Mouse (Mus musculus) mesoderm, embryonic 11.5 days (tissue): Measurements from ENCODE around the gene Cdkl1.
A peak's percentile ranks its signal among the peaks of the same experiment; 100 is the strongest.

ENCODE experiments used
- DNase-seq: peaks from one replicate; pipeline ENCODE4 v3.0.0-alpha.2; 2012; ENCODE audit warnings: low read depth, low spot score

Gene Cdkl1

DNA sequence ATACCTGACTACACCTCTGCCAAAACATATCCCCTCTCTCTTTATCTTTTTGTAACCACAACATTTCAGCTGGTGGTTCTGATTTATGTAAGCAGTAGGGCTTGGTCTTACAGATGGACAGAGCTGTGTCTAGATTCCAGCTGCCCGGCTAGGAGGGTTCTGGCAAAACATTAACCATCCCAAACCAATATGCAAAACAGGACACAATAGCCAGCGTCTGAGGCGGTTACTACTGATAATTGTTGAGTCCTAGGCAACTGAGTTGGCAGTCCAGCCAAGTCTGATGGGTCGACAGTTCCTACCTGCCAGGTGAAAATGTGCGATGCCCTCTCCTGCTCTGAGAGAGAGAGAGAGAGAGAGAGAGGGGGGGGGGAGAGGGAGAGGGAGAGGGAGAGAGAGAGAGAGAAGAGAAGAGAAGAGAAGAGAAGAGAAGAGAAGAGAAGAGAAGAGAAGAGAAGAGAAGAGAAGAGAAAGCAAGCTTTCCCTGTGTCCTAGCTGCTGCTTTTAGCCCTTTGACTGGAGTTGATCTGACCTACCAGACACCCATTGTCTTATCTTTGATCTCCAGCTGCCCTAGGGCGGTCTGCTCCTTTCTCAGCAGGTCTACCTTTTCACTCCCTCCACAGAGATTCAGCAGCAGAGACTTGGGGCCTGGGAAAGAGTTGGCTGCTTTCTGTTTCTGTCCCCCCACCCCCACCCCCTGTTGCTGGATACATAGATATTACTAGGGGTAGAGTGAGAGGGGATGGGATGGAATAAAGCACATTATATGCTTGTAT, 7.6 kb downstream of the Cdkl1 start:
- DNase-seq: no peak

- DNase-seq: no peak
These were observed 9.0 kb downstream of the Cdkl1 start for GRCm38 (mm10) chr12:69781935-69782650.

DNA sequence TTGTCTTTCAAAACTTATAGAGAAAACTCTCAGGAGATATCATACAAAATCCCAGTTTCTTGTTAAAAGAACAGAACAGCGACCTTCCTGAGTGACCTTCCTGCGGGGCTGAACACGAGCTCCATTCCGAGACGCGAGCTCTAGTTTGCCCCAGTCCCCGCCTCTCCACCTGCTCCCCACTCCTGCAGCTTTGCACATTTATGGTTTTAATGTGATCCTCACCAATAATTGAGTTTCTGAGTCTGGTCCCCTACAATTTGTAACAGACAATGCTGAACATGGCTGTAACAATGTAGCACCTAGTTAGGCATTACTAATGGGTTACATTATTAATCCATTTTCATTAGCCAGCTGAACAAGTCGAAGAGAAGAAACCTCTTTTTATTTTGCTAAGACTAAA, 9.6 kb downstream of the Cdkl1 start:
- no peak for DNase-seq

DNA sequence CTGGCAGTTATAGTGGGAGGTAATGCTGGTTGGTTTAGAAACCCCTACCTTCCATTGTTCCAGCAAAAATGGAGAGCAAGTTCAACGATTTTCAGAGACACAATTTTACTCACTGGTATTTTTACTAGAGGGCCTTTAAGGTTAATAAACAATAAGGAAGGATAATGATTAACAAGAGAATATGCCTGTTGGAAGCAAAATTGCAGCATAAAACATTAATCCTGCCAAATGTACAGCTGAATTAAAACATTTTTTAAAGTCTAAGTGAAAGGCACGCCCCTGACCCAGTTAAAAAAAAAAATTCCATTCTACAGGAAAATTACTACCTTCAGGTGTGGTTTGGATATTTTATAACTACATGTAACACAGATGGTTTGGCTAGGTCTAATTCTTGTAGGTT, 13.1 kb downstream of the Cdkl1 start:
- no peak for DNase-seq

DNA sequence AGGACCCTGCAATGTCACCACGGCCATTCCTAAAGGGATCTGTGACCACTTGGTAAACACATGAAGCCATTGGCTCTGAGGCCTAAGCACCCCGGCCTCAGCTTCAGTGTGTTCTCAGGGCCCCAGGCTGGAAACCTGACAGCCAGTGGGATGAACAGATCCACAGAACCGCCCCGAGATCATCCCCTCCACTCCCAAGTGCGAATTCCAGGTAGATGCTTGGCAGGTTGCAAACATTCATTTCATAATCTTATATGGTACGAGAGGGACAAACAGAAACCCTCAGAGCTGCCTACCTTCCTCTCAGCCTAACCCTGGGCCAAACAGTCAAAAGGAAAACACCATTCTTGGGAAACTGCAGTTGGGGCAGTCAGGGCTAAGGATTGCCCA, 13.7 kb downstream of the Cdkl1 start:
- no peak for DNase-seq

- DNase-seq: no peak
These were observed 14.3 kb downstream of the Cdkl1 start for GRCm38 (mm10) chr12:69776607-69777340.

- no peak for DNase-seq
These were observed 22.2 kb downstream of the Cdkl1 start for GRCm38 (mm10) chr12:69768841-69769240.

GRCm38 (mm10) chr12:69767476-69768258, 23.4 kb downstream of the Cdkl1 start:
- no peak for DNase-seq

DNA sequence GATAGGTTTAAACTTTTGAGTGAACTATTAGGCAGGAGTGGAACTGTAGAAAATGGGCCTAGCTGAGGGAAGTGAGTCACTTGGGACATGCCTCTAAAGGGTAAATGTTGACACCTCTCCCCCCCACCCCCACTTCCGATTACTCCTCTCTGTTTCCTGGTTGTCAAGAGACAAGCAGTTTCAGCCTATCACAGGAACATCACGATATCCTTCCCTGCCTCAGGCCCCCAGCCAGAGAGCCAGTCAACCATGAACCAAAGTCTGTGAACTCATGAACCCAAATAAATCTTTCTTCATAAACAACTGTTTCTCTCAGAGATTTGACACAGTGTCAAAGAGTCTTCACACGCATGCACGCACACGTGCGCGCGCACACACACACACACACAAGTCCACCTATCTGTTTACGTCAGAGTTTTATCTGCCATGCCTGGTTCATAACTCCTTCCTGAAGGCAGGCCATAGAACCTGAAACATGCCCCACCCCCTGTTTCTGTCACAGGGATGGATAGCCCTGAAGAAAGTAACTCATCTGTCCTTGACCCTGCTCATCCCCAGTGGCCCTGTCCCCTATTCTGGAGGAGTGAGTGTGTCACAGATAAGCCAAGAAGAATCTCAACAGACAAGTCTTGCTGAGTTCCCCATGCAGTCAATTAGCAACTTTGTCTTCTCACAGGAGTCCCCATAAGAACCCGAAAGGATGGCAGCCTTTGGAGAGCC, 24.7 kb downstream of the Cdkl1 start:
- no peak for DNase-seq

GRCm38 (mm10) chr12:69765543-69765942, 25.5 kb downstream of the Cdkl1 start:
- DNase-seq: no peak

DNA sequence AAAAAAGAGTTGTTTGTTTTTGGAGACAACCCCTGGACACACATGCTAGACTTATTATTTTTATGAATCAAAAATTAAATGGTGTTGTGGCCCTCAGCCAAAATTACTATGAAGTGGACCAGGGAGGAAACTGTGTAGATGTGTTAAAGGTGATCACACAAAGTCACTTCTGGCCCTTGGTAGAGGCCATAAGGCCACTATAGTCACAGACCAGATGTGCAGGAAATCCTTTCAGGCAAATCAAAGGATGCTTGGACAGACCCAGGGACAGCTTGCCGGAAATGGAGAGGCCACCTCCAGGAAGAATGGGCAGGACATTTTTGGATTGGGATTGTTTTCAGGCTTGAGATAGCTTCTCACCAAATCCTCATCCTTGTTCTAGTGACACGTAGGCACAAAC, 29.5 kb downstream of the Cdkl1 start:
- DNase-seq: no peak

GRCm38 (mm10) chr12:69760743-69761406, 30.2 kb downstream of the Cdkl1 start:
- DNase-seq: no peak

DNA sequence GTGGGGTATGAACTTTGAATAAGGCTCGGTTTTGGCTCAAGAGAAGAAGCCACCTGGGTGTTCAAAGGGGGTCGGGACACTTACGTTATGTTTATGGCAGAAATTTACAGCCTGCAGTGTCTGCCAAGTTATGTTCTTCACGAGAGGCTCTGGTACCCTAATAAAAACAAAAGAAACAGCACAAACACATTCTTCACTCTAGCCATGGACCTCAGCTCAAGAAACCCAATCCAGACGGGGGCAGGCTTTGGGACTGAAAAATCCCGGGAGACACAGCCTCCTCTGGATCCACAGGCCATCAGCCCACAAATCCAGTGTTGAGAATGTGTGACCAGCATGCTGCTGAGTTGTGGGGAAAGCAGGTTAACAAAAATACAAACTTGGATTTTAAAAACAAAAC, 31.1 kb downstream of the Cdkl1 start:
- no peak for DNase-seq

DNA sequence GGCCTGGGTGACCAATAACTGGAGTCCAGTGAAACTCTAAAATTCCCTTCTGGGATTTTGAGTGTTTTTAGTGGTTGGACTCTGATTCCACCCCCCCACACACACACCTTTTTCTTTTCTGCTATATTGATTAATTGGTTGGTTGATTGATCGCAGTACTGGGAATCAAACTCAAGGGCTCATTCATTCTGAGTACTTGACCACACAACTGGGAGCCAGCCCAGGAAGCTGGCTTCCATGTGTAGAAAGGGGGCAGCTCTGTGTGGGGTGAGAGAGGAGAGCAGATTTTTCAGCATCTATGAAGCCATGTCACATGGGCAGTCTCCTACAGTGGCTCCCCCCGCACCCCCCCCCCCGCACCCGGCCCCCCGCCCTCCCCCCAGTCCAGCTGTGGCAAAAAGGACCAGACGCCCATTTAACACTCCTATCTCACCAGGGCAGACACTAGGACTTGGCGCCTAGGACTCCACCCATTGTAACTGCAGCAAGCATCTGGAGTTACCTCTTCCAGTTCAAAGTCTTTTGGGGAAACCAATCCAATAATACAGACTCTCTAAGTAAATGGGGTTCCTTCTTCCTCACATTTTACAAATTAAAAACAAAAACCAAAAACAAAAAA, 31.7 kb downstream of the Cdkl1 start:
- no peak for DNase-seq

DNA sequence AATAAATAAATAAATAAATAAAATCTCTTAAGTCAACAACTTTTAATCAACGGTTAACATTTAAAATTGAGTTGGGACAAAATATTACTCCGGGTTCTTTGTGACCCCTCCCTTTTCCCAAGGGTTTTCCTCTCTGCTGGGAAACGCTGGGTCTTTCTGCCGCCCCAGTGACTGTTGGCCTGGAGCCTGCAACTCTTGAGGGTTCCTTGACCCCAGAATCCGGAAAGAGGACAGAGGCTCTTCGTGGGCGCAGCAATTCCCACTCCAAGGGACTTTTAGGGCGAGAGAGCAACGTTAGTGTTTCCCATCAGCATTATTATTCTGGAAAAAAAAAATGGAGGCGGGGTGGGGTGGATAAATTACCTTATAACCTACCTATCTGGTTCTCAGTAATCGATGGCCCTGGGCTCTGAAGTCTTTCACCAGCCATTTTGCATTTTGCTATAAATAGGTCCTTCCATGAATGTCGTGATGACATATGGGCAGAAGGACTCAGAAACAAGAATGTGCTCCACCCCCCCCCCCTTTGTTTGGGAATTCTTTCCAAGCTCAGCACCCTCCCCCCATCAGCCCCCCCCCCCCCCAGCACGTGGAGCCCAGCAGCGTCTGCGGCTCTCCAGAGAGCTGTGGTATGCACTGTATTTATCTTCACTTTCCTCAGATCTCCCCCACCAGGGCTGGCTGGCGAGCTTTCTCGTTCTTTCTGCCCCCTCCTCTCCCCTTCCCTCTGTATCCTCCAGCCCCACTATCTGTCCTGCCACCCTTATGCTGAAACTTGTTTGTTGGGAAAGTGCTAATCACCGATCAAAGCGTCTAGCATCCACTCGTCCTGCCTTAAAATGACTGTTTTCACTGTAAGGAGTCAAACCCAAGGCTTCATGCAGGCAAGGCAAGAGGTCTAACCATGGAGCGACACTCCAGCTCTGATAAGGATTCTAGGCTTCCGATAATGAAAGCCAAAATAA, 32.6 kb downstream of the Cdkl1 start:
- peak; percentile 61 for DNase-seq

DNA sequence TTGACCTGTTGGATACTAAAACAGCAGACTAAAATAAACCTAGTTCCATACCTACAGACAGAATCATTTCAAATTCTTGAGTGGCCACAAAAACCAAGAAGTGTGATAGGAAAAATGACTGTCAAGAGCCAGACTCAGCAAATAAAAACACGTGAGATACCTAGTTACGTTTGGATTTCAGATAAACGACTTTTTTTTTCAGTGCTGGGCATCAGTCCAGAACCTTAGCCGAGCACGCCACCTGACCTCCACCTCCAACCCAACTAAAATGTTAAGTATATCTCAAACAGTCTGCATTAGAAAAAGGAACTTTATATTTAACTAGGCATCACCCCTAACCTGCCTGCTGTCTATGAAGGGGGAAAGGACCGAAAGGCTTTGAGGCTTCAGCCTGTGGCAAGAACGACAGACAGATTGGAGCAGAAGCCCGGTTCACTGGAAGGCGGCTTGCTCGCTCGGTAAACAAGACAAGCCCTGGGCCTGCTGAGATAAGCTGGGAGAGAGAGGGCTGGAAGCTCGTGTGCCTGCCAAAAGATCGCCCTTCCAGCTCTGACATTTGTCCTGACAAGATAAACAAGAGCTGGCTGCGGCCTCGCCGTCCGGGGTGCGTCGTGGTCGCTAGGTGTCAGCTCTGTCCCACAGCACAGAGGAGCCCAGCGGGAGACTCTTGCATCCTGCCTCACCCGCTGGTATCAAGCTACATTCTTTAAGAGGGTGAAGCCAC, 33.5 kb downstream of the Cdkl1 start:
- peak; percentile 75 for DNase-seq

DNA sequence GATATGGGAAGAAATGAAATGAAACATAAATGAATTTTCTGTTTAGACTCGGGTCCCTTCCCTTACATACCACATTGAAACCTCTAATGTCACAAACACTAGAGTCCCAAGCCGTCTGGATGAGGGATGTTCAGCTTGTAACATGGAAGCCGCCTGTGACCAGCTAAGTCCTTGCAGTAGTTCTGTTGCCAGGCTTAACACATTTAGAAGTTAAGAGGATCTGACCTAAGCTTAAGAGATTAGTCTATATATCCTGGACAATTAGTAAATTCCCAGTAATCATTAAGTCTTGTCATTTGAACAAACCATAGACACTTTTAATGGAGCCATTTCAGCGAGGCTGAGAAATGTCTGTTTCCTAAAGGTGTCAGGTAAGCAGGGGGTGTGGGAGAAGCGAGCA, 35.1 kb downstream of the Cdkl1 start:
- DNase-seq: no peak

DNA sequence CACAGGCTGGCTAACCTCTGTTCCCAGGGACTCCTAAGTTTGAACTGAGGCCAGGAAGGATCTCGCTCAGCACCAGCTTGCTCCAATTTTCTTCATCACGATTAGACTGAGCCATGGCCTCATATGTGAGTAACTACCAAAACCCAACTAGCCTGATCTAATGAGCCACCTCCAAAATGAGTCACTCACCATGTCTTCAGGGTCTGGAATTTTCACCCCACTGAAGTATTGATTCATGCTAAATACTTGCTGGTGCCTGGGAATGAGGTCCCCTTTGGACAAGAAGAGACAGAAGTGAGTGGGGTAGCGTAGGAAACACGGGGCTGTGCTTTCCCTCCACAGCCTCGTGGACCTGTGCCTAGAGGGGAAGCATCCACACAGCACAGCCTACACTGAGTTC, 37.1 kb downstream of the Cdkl1 start:
- no peak for DNase-seq
